Mouse (Mus musculus): Measurements from ENCODE around the gene Clk3.

- no peak for TF ChIP-seq POU5F1 (IDR thresholded peaks at IDR 0.05; ENCODE audit: borderline replicate concordance, low read length)
- no peak for TF ChIP-seq CTCF (conservative IDR thresholded peaks at IDR 0.05; ENCODE audit: low read length)
These were observed 38.2 kb upstream of the Clk3 start for GRCm38 (mm10) chr9:57803839-57804238.

Measured in E14TG2a.4 (cell line).